Mouse (Mus musculus): ENCODE data around the gene Gm9747. TPM values are rescaled to one million over a fixed set of nuclear protein-coding genes. Genes with fewer than 3 reads are reported as not detected.

The Gm9747 gene
- polyA plus RNA-seq, 1 experiment from 2014 or later = 39.8 TPM

DNA sequence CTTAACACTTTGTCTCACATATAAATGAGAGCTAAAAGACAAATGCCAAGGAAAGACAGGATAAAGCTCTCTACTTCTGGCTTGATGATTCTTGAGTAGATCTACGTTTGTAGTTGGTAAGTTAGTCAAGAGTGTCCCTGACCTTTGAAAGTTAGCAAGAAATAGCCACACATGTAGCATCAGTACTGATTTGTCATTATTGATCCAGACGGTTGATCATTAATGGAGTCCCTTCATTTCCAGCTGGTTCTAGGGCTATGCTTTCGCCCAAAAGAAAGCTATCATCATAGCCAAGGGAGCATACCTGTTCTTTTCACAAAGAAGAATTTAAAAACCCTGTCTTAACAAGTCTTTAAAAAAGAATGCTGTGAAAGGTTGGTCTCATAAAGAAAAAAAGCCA, 1.7 kb downstream of the Gm9747 start:
- no peak overlapping the region for H3K9ac ChIP-seq
- H3K27me3 ChIP-seq = no peaks in the 10 kb centered on the region
- no peak for ATAC-seq (ENCODE audit: insufficient number of reproducible peaks, low FRiP score, low TSS enrichment, low read depth)
- no peaks in the 10 kb centered on the region for H3K9me3 ChIP-seq
- no peak overlapping the region for H3K27ac ChIP-seq
- no peaks in the 10 kb centered on the region for H3K4me1 ChIP-seq
- no peak overlapping the region for H3K4me2 ChIP-seq
- H3K36me3 ChIP-seq = peaks cover 25% of the 10 kb centered on the region; the same call in 1 of the 2 replicates
- WGBS = 96% methylated on average over 3 of the region's 3 CpGs
- H3K4me3 ChIP-seq = no peak overlapping the region

DNA sequence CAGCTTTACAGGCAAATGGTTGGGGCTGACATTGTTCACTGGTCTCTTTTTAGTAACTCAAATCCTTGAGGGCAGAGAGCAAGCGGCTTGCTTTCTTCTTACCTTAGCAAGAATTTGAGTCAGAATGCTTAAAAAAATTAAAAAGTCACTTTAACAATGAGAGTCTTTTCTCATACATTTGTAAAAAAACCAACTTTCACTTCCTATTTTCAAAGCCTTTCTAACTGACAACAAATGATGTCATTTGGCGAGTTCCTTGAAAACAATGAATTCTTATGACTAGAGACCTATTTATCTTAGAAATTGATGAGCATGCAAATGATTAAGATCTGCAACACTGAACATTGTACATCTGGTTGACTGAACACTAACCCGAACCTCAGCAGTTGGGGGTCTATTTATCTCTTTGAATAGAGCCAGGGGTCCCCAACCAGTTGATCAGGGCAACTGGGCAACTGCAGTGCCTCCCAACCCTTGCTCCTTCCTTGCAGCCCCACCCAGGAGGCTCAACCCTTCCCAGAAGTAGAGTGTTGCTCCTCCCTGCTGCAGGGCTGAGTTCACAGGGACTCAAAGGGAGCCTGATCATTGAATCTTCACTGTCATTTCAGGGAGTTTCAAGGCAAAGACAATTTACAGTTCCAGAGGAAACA, 2.7 kb downstream of the Gm9747 start:
- H3K4me1 ChIP-seq = no peaks in the 10 kb centered on the region
- no peak overlapping the region for H3K27ac ChIP-seq
- H3K27me3 ChIP-seq = no peaks in the 10 kb centered on the region
- H3K4me2 ChIP-seq = no peak overlapping the region
- no peak overlapping the region for H3K9ac ChIP-seq
- 80% methylated on average over 3 of the region's 3 CpGs for WGBS
- no peak for ATAC-seq (ENCODE audit: insufficient number of reproducible peaks, low FRiP score, low TSS enrichment, low read depth)
- H3K4me3 ChIP-seq = no peak overlapping the region
- no peaks in the 10 kb centered on the region for H3K9me3 ChIP-seq
- peaks cover 26% of the 10 kb centered on the region; the same call in 1 of the 2 replicates for H3K36me3 ChIP-seq

DNA sequence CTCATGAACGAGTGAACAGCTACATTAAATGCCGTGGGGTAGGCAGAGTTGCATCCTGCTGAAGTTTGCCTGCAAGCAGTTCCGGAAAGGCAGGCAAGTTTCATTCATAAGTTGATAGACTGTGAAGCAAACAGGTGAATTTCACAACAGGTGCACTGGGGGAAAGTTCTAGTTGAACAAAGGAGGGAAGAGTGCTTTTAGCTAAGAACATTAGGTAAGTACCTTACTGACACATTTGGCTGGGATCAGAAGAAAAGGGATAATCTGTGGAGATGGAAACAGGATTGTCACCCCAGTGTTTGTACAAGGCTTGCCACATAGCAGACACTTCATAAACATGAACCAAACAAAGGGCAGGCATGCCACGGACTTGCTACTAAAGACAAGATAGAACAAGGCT, 5.3 kb downstream of the Gm9747 start:
- H3K4me1 ChIP-seq = no peaks in the 10 kb centered on the region; the same call in 1 of the 2 replicates
- H3K9ac ChIP-seq = no peak overlapping the region
- no peak overlapping the region for H3K27ac ChIP-seq
- H3K4me2 ChIP-seq = no peak overlapping the region
- ATAC-seq (ENCODE audit: insufficient number of reproducible peaks, low FRiP score, low TSS enrichment, low read depth) = no peak
- H3K9me3 ChIP-seq = no peaks in the 10 kb centered on the region
- no peak overlapping the region for H3K4me3 ChIP-seq
- peaks cover 25% of the 10 kb centered on the region; the same call in 1 of the 2 replicates for H3K36me3 ChIP-seq
- no peaks in the 10 kb centered on the region for H3K27me3 ChIP-seq
- WGBS = 59% methylated on average over 4 of the region's 4 CpGs

DNA sequence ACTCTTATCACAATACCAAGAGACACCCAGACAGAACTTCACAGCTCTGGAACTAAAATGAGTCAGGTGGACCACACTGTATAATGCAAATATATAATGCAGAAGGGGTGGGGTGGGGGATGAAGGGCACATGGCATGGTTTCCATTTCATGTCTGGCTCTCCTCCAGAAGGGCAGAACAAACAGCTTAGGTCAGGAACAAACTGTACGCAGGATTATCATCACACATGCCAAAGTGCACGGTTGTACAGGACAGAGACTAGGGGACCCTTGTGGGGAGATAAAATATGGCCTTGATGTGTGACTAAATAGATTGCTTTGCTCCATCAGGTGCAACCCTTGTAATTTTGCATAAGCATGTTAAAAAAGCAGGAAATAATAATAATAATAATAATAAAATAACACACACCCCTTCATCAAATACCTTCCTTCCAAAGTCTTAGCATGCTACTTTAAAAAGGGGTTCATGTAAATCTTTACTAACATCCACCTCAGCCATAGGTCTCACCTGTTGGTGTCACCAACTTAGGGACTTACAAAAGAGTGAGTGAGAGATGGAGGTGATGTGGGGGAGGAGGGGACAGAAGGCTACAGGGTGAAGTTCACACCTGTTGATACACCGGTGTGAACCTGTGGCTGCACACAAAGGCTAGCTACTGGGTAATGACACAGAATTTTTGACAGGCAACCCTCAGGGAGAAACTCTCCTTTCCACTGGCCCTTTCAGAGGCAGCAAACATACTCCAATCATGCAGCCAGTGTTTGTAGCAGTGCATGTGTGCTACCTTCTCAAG, 6.7 kb downstream of the Gm9747 start:
- Histone ChIP-seq H3K9ac (no peak overlapping the region), H3K9me3 (no peaks in the 10 kb centered on the region), H3K36me3 (peaks cover 13% of the 10 kb centered on the region; the same call in 1 of the 2 replicates), H3K27me3 (no peaks in the 10 kb centered on the region), H3K27ac (no peak overlapping the region), H3K4me2 (no peak overlapping the region), H3K4me1 (no peaks in the 10 kb centered on the region; the same call in 1 of the 2 replicates), H3K4me3 (no peak overlapping the region)
- 64% methylated on average over 3 of the region's 3 CpGs for WGBS
- ATAC-seq (ENCODE audit: insufficient number of reproducible peaks, low FRiP score, low TSS enrichment, low read depth) = no peak

DNA sequence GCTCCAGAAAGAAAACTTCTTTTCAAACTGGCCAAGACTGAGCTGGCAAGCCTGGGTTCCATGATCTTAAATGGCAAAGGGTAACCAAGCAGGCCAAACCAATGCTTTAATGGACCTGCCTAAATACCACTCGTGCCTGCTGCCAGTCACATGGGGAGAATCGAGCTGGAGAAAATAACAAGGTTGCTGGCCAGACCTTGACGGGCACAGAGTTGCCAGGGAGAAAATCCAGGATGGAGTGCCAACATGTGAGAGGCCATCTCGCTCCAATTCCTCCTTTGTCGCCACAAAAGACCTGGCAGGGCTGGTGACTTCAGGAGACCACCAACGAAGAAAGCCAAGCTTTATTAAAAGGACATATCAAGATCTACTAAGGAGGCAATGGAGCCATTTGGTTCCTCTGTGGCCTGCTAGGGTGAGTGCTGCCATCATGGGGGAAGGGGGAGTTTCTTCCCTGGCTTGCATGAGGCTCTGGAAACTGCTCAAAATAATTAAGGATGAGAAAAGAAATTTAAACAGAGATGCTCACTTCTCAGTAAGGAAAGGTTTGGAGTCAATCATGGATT, 10.4 kb downstream of the Gm9747 start:
- no peak overlapping the region for H3K27ac ChIP-seq
- no peak overlapping the region for H3K4me3 ChIP-seq
- H3K4me2 ChIP-seq = no peak overlapping the region
- H3K27me3 ChIP-seq = no peaks in the 10 kb centered on the region
- WGBS = 60% methylated on average over 6 of the region's 6 CpGs
- ATAC-seq (ENCODE audit: insufficient number of reproducible peaks, low FRiP score, low TSS enrichment, low read depth) = no peak
- H3K4me1 ChIP-seq = peaks cover 14% of the 10 kb centered on the region
- H3K36me3 ChIP-seq = 0 out of 2 replicates have a peak, but pooled peaks cover 4% of the 10 kb centered on the region
- no peak overlapping the region for H3K9ac ChIP-seq
- H3K9me3 ChIP-seq = no peaks in the 10 kb centered on the region

DNA sequence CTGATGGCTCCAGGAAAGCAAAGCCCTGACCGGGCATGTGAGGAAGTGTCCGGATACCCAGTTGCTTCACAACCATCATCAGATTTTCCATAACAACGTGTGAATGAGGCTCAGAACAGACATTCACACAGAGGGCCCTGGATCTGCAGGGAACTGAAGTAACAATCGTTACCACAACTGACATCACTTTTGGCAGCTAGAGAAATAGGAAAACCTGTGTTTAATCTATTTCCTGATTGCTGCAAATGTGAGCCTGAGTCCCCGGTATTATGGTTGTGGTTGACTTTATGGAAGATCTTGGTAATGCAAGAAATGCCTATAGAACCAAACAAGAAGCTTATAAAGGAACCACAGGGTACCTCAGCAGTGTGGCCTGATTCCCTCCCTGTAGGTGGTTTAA, 12.1 kb downstream of the Gm9747 start:
- 33% methylated on average over 5 of the region's 5 CpGs for WGBS
- no peak for ATAC-seq (ENCODE audit: insufficient number of reproducible peaks, low FRiP score, low TSS enrichment, low read depth)

DNA sequence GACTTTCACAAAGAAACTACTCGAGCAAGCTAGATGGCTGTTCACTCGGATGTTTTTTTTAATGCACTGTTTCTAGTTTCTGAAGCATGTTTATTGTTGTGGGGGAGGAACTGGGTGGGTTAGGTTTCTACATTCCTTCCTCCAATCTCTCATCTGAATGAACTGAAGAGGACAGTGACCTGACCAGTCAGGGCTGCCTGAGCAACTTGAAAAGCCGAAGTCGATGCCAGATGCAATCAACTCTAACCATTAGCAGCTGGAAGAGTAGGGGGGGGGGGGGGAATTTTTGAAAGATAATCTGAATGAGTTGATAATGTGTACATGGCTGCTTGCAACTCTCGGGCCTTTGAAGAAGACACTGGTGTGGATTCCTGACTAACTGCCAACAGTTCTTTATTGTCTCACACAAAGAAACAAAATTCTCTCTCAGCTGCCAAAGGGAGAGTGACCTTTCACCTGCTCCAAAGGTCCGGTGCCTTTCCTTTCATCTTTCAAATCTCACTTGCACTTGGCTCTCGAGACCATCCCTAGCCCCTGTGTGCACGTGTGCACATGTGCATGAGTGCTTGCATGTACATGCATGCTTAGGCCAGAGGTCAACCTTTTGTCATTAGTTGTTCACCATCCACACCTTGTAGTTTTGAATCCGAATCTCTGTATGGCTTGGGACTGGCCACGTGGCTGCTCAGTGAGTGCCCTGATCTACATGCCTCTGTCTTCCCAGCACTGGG, 14.5 kb downstream of the Gm9747 start:
- 48% methylated on average over 10 of the region's 10 CpGs for WGBS
- ATAC-seq (ENCODE audit: insufficient number of reproducible peaks, low FRiP score, low TSS enrichment, low read depth) = no peak

More for the DNA sequence above, 12.1 kb downstream of the Gm9747 start:
- no peak overlapping the region for H3K4me2 ChIP-seq
- no peaks in the 10 kb centered on the region for H3K9me3 ChIP-seq
- no peak overlapping the region for H3K4me3 ChIP-seq
- H3K27ac ChIP-seq = peak overlapping the region; percentile 38; the same call in 1 of the 2 replicates
- H3K9ac ChIP-seq = no peak overlapping the region
- no peaks in the 10 kb centered on the region for H3K27me3 ChIP-seq
- H3K4me1 ChIP-seq = peaks cover 14% of the 10 kb centered on the region
- H3K36me3 ChIP-seq = peaks cover 7% of the 10 kb centered on the region; the same call in 1 of the 2 replicates

DNA sequence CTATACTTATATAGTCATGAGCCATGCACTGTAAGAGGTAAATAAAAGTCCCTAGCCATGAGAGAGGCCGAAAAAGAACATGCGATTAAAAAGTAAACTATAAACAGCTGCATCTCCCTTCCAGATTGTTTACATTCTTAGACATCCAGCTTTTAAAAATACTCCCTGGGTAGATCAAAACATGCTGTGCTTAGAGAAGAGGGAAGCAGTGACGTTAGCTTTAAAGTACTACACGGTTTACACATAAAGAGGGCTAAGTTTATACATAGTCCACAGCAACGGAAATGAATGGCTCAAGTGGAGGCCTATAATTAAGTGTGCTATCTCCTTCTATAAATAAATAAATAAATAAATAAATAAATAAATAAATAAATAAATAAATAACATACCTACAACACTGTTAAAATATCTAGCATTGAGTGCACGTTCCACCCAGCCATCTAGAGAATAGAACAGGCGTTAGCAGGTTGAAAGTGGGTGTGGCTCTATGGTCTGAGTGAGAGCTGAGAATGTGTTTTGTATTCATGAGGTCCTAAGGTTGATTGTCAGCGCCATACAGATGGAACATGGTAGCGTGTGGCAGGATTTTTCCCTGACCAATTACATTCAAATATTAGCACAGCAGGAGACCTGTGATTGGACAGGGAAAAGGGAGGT, 21.0 kb downstream of the Gm9747 start:
- WGBS = 59% methylated on average over 9 of the region's 9 CpGs
- Histone ChIP-seq H3K27me3 (no peaks in the 10 kb centered on the region), H3K4me2 (no peak overlapping the region), H3K4me1 (peaks cover 8% of the 10 kb centered on the region), H3K9ac (no peak overlapping the region), H3K27ac (no peak overlapping the region), H3K4me3 (no peak overlapping the region), H3K36me3 (0 out of 2 replicates have a peak, but pooled peaks cover 7% of the 10 kb centered on the region), H3K9me3 (no peaks in the 10 kb centered on the region)
- peak; percentile 32 for ATAC-seq (ENCODE audit: insufficient number of reproducible peaks, low FRiP score, low TSS enrichment, low read depth)

More for the DNA sequence above, 14.5 kb downstream of the Gm9747 start:
- Histone ChIP-seq H3K4me2 (no peak overlapping the region), H3K9ac (no peak overlapping the region), H3K27ac (no peak overlapping the region), H3K4me1 (peaks cover 14% of the 10 kb centered on the region), H3K4me3 (no peak overlapping the region), H3K36me3 (peaks cover 4% of the 10 kb centered on the region; the same call in 1 of the 2 replicates), H3K27me3 (no peaks in the 10 kb centered on the region), H3K9me3 (no peaks in the 10 kb centered on the region)

DNA sequence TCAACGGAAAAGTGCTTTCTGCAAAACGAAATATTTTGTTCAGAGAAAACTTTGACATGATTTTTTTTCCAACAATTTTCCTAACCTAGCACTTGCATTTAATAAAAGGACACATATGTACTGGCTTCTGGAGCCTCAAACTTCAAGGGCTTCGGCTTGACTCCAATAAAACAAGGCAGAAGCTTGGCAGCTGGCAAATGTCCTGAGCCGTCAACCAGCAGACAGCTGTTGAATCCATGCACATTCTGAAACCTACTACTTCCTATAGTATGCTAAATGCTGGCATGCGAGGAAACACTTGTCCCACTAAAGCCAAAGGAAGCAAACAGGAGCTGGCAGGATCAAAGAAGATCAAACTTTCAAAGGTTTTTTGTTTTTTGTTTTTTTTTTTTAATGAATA, 24.5 kb downstream of the Gm9747 start:
- 0 out of 2 replicates have a peak, but pooled peaks cover 3% of the 10 kb centered on the region for H3K36me3 ChIP-seq
- WGBS = 24% methylated on average over 5 of the region's 5 CpGs
- H3K9me3 ChIP-seq = no peaks in the 10 kb centered on the region
- H3K4me1 ChIP-seq = peaks cover 21% of the 10 kb centered on the region
- H3K9ac ChIP-seq = no peak overlapping the region
- H3K4me2 ChIP-seq = no peak overlapping the region
- H3K27me3 ChIP-seq = no peaks in the 10 kb centered on the region
- H3K4me3 ChIP-seq = no peak overlapping the region
- no peak for ATAC-seq (ENCODE audit: insufficient number of reproducible peaks, low FRiP score, low TSS enrichment, low read depth)
- no peak overlapping the region for H3K27ac ChIP-seq

DNA sequence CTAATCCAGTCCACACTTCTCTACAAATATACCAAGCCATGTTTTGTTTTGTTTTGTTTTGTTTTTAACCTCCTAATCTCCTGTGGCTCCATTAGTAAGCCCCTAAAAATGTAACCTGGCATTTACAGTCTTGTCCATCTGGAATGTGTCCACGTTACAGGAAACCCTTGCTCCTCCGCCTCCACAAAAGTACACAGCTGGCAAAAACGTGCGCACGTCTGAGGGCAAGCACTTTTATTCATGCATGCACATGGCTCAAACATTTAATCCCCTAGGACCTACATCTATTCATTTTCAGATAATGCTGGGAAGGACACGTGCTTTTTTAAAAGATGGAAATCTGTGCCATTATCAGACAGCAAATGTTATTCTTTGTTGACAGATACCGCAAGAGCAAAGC, 25.4 kb downstream of the Gm9747 start:
- no peak for ATAC-seq (ENCODE audit: insufficient number of reproducible peaks, low FRiP score, low TSS enrichment, low read depth)
- no peak overlapping the region for H3K27ac ChIP-seq
- 0 out of 2 replicates have a peak, but pooled peaks cover under 1% of the 10 kb centered on the region for H3K36me3 ChIP-seq
- H3K27me3 ChIP-seq = no peaks in the 10 kb centered on the region
- H3K4me3 ChIP-seq = no peak overlapping the region
- H3K4me2 ChIP-seq = no peak overlapping the region
- no peak overlapping the region for H3K9ac ChIP-seq
- 17% methylated on average over 7 of the region's 7 CpGs for WGBS
- H3K9me3 ChIP-seq = no peaks in the 10 kb centered on the region
- peaks cover 22% of the 10 kb centered on the region for H3K4me1 ChIP-seq

DNA sequence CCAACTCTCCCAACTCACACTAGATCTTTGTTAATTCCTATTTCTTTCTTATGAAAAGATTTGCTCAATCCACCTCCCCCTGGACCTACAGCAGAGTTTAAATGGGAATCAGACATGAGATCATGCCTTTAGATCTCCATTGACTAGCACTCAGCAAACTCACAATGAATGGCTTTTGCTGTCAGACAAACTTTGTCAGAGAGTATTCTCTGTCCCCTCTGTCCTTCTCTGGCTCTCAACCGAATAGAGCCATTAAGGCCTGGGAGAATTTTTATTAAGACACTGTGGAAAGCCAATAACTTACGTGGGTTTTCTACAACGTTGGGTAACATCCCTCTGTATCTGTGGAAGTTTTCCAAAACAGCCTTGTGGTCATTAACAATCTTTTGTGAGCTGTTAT, 27.1 kb downstream of the Gm9747 start:
- WGBS = 53% methylated on average over 3 of the region's 3 CpGs

More for the DNA sequence above, 27.1 kb downstream of the Gm9747 start:
- Histone ChIP-seq H3K27me3 (no peaks in the 10 kb centered on the region), H3K4me2 (no peak overlapping the region), H3K27ac (no peak overlapping the region), H3K9ac (no peak overlapping the region), H3K4me1 (peaks cover 22% of the 10 kb centered on the region), H3K4me3 (no peak overlapping the region), H3K9me3 (no peaks in the 10 kb centered on the region), H3K36me3 (no peaks in the 10 kb centered on the region)
- ATAC-seq (ENCODE audit: insufficient number of reproducible peaks, low FRiP score, low TSS enrichment, low read depth) = no peak
